Mouse (Mus musculus) MEL (cell line): ENCODE results near the gene Arid3b. TPM values are rescaled to one million over a fixed set of nuclear protein-coding genes. Genes with fewer than 3 reads are reported as not detected.

Experiments
- DNase-seq: peaks from one replicate; pipeline ENCODE4 v3.0.0; 2011; ENCODE audit warnings: low read depth, low spot score
- H3K27ac ChIP-seq: 2 replicates; pipeline ENCODE4 v1.5.1; 2012; ENCODE audit warnings: low read depth, mild to moderate bottlenecking, control low read depth, low read length, moderate library complexity; ENCODE audit not compliant: control insufficient read depth
- H3K27me3 ChIP-seq, 2 experiments: fragments of 150-350 bp in 1 of 2; sonication (generic) in 1 of 2; 2 replicates each; pipeline ENCODE4 v1.6.1; 2012; ENCODE audit warnings: low read length in 2 of 2, mild to moderate bottlenecking in 2 of 2, improper control_type of control experiment in 1 of 2, moderate library complexity in 1 of 2; ENCODE audit not compliant: insufficient read depth in 2 of 2, control insufficient read depth in 1 of 2
- H3K36me3 ChIP-seq, 2 experiments: 2 replicates each; pipeline ENCODE4 v1.6.1; 2012 to 2014; ENCODE audit warnings: low read length in 2 of 2, improper control_type of control experiment in 1 of 2, inconsistent platforms in 1 of 2, mild to moderate bottlenecking in 1 of 2; ENCODE audit not compliant: insufficient read depth in 2 of 2, control insufficient read depth in 1 of 2
- H3K4me1 ChIP-seq, 2 experiments: fragments of 150-350 bp in 1 of 2; sonication (generic) in 1 of 2; 2 replicates each; pipeline ENCODE4 v1.6.1; 2012; ENCODE audit warnings: low read length in 2 of 2, improper control_type of control experiment in 1 of 2, mild to moderate bottlenecking in 1 of 2; ENCODE audit not compliant: insufficient read depth in 2 of 2, control insufficient read depth in 1 of 2
- H3K4me3 ChIP-seq, 2 experiments: fragments of 150-350 bp in 1 of 2; sonication (generic) in 1 of 2; 2 replicates each; pipeline ENCODE4 v1.5.1; 2012; ENCODE audit warnings: low read depth in 2 of 2, low read length in 2 of 2, mild to moderate bottlenecking in 2 of 2, moderate library complexity in 2 of 2, control low read depth in 1 of 2, improper control_type of control experiment in 1 of 2; ENCODE audit not compliant: control insufficient read depth in 1 of 2, insufficient read depth in 1 of 2
- H3K79me2 ChIP-seq: 2 replicates; pipeline ENCODE4 v1.6.1; 2012; ENCODE audit warnings: mild to moderate bottlenecking, low read length, moderate library complexity; ENCODE audit not compliant: control insufficient read depth, poor library complexity, insufficient read depth
- H3K9ac ChIP-seq: 2 replicates; pipeline ENCODE4 v1.6.1; 2012; ENCODE audit warnings: low read depth, mild to moderate bottlenecking, control low read depth, low read length, moderate library complexity; ENCODE audit not compliant: control insufficient read depth, poor library complexity, severe bottlenecking
- H3K9me3 ChIP-seq: fragments of 150-350 bp; sonication (generic); replicated peaks from 2 replicates; pipeline ENCODE4 v1.6.1; 2012; ENCODE audit warnings: mild to moderate bottlenecking, low read length, improper control_type of control experiment, moderate library complexity; ENCODE audit not compliant: insufficient read depth
- CTCF ChIP-seq, 3 experiments: IDR thresholded peaks in 2 of 3; conservative IDR thresholded peaks in 1 of 3; 2 replicates each; pipeline ENCODE4 v1.5.1; 2011 to 2012; ENCODE audit warnings: low read length in 3 of 3, low read depth in 2 of 3, mild to moderate bottlenecking in 2 of 3, improper control_type of control experiment in 1 of 3, inconsistent platforms in 1 of 3, mixed read lengths in 1 of 3, moderate library complexity in 1 of 3; ENCODE audit not compliant: control insufficient read depth in 1 of 3, insufficient read depth in 1 of 3, poor library complexity in 1 of 3, severe bottlenecking in 1 of 3
- E2F4 ChIP-seq: IDR thresholded peaks from 2 replicates; pipeline ENCODE4 v1.6.1; 2011; ENCODE audit warnings: low read depth, low read length, improper control_type of control experiment, borderline replicate concordance
- ELF1 ChIP-seq: IDR thresholded peaks from 2 replicates; pipeline ENCODE4 v1.6.1; 2014; ENCODE audit warnings: low read depth, mild to moderate bottlenecking, inconsistent platforms, low read length, improper control_type of control experiment, moderate library complexity
- KAT2A ChIP-seq: conservative IDR thresholded peaks from 2 replicates; pipeline ENCODE4 v1.6.1; 2012; ENCODE audit warnings: low read depth, low read length, improper control_type of control experiment, inconsistent platforms
- MAFK ChIP-seq: IDR thresholded peaks from 2 replicates; pipeline ENCODE4 v1.6.1; 2011; ENCODE audit warnings: low read depth, mild to moderate bottlenecking, low read length, improper control_type of control experiment, borderline replicate concordance
- RAD21 ChIP-seq: IDR thresholded peaks from 2 replicates; pipeline ENCODE4 v1.6.1; 2011; ENCODE audit warnings: mild to moderate bottlenecking, low read depth, low read length, improper control_type of control experiment
- RCOR1 ChIP-seq: IDR thresholded peaks from 2 replicates; pipeline ENCODE4 v1.6.1; 2012; ENCODE audit warnings: low read depth, mild to moderate bottlenecking, inconsistent platforms, low read length, improper control_type of control experiment
- SMC3 ChIP-seq: IDR thresholded peaks from 2 replicates; pipeline ENCODE4 v1.6.1; 2011; ENCODE audit warnings: low read depth, low read length, improper control_type of control experiment
- TAL1 ChIP-seq: IDR thresholded peaks from 2 replicates; pipeline ENCODE4 v1.6.1; 2012; ENCODE audit warnings: mild to moderate bottlenecking, inconsistent platforms, low read length, moderate library complexity, mixed read lengths
- TBP ChIP-seq: IDR thresholded peaks from 2 replicates; pipeline ENCODE4 v1.8.0; 2011; ENCODE audit warnings: low read depth, low read length, improper control_type of control experiment
- USF1 ChIP-seq: IDR thresholded peaks from 2 replicates; pipeline ENCODE4 v1.6.1; 2014; ENCODE audit warnings: low read depth, mild to moderate bottlenecking, inconsistent platforms, low read length, improper control_type of control experiment, moderate library complexity
- ZC3H11A ChIP-seq: IDR thresholded peaks from 2 replicates; pipeline ENCODE4 v1.6.1; 2012; ENCODE audit warnings: low read depth, mild to moderate bottlenecking, inconsistent platforms, low read length, improper control_type of control experiment
- ZNF384 ChIP-seq: IDR thresholded peaks from 2 replicates; pipeline ENCODE4 v1.6.1; 2012; ENCODE audit warnings: low read depth, mild to moderate bottlenecking, inconsistent platforms, low read length, improper control_type of control experiment
- polyA plus RNA-seq, 2 experiments: library from polyadenylated mRNA; stranded (reverse) in 1 of 2; unstranded in 1 of 2; fragments of >175 nt in 1 of 2; fragments of >200 nt in 1 of 2; gene quantifications; 2 replicates each; pipeline versions ENCODE4 v1.2.1 to v1.2.4; 2012; ENCODE audit warnings: low replicate concordance in 2 of 2, low read depth in 1 of 2; ENCODE audit not compliant: insufficient read length in 2 of 2, insufficient read depth in 1 of 2, missing spikeins in 1 of 2
- total RNA-seq: library from RNA; depleted of rRNA; stranded (reverse); fragments of 300-350 nt; gene quantifications from 2 replicates; pipeline ENCODE4 v1.2.3, GENCODE M21; 2012

Gene Arid3b
- total and polyA plus RNA-seq, 3 experiments, result 2.3 to 7.4 TPM; not detected in 1

- Histone ChIP-seq H3K79me2 (no peaks in the 10 kb centered on the region), H3K27ac (no peak overlapping the region), H3K9me3 (no peaks in the 10 kb centered on the region), H3K36me3 (no peaks in the 10 kb centered on the region), H3K4me3 (no peak overlapping the region), H3K4me1 (no peaks in the 10 kb centered on the region), H3K9ac (no peak overlapping the region), H3K27me3 (peaks cover 9 to 13% of the 10 kb centered on the region in 2 experiments)
- no peak for DNase-seq
- no peak for TF ChIP-seq USF1
- TF ChIP-seq E2F4, result no peak
- TF ChIP-seq ELF1, result no peak
- TF ChIP-seq CTCF (IDR thresholded peaks at IDR 0.05 in 2 of 3, conservative IDR thresholded peaks at IDR 0.05 in 1 of 3; ENCODE audit: control insufficient read depth in 1 of 3, insufficient read depth in 1 of 3, low read depth in 2 of 3, low read length in 3 of 3, poor library complexity in 1 of 3, severe bottlenecking in 1 of 3), result no peak
- TF ChIP-seq MAFK, result no peak
- no peak for TF ChIP-seq ZNF384
- TF ChIP-seq KAT2A, result no peak
- TF ChIP-seq RCOR1, result no peak
Observed at GRCm38 (mm10) chr9:57864336-57864735, 27.7 kb upstream of the Arid3b start.

- peak; percentile 65 for DNase-seq
- Histone ChIP-seq H3K36me3 (no peaks in the 10 kb centered on the region), H3K9ac (no peak overlapping the region), H3K27me3 (peaks cover 12 to 13% of the 10 kb centered on the region in 2 experiments)
- TF ChIP-seq ZC3H11A (peak; percentile 70), TAL1 (no peak), RAD21 (peak; percentile 73), ZNF384 (no peak), CTCF (IDR thresholded peaks at IDR 0.05 in 2 of 3, conservative IDR thresholded peaks at IDR 0.05 in 1 of 3; ENCODE audit: control insufficient read depth in 1 of 3, insufficient read depth in 1 of 3, low read depth in 2 of 3, low read length in 3 of 3, poor library complexity in 1 of 3, severe bottlenecking in 1 of 3) (peak; percentile 53 to 80 (median 57)), SMC3 (peak; percentile 91)
- TF ChIP-seq, all 39 proteins: peak for 4
- Histone ChIP-seq H3K79me2 (no peaks in the 10 kb centered on the region), H3K4me1 (no peaks in the 10 kb centered on the region), H3K4me3 (no peak overlapping the region), H3K9me3 (no peaks in the 10 kb centered on the region), H3K27ac (no peak overlapping the region)
Observed at GRCm38 (mm10) chr9:57861951-57862471, 25.4 kb upstream of the Arid3b start.

- H3K9me3 ChIP-seq, result no peaks in the 10 kb centered on the region
- H3K9ac ChIP-seq, result no peak overlapping the region
- H3K4me3 ChIP-seq, result no peak overlapping the region
- no peaks in the 10 kb centered on the region for H3K36me3 ChIP-seq
- no peak for DNase-seq
- H3K27me3 ChIP-seq, result peaks cover 7 to 14% of the 10 kb centered on the region in 2 experiments
- no peaks in the 10 kb centered on the region for H3K79me2 ChIP-seq
- TF ChIP-seq TBP, result no peak
- H3K27ac ChIP-seq, result no peak overlapping the region
- no peaks in the 10 kb centered on the region for H3K4me1 ChIP-seq
Observed at GRCm38 (mm10) chr9:57856456-57856855, 19.9 kb upstream of the Arid3b start.
